Mouse (Mus musculus): ENCODE data around the gene Chsy1. TPM values are rescaled to one million over a fixed set of nuclear protein-coding genes. Genes with fewer than 3 reads are reported as not detected.

Gene Chsy1
- polyA plus RNA-seq, 1 experiment from 2014 or later, result 12.5 TPM

- peaks cover 4% of the 10 kb centered on the region for H3K36me3 ChIP-seq
- H3K4me3 ChIP-seq, result no peak overlapping the region
- 94% methylated on average over 3 of the region's 3 CpGs for WGBS
- H3K27me3 ChIP-seq, result no peaks in the 10 kb centered on the region
- no peak overlapping the region for H3K4me2 ChIP-seq
- H3K4me1 ChIP-seq (replicated peaks), result peaks cover 19% of the 10 kb centered on the region
- H3K27ac ChIP-seq, result no peak overlapping the region
- no peaks in the 10 kb centered on the region for H3K9me3 ChIP-seq
- ATAC-seq (ENCODE audit: low FRiP score), result no peak
- no peak overlapping the region for H3K9ac ChIP-seq
Observed at GRCm38 (mm10) chr7:66147816-66148215, 38.5 kb downstream of the Chsy1 start.

- H3K36me3 ChIP-seq, result peaks cover 8% of the 10 kb centered on the region
- H3K27ac ChIP-seq, result no peak overlapping the region
- H3K4me2 ChIP-seq, result no peak overlapping the region
- WGBS, result 74% methylated on average over 8 of the region's 8 CpGs
- H3K4me3 ChIP-seq, result no peak overlapping the region
- no peak for ATAC-seq (ENCODE audit: low FRiP score)
- H3K9me3 ChIP-seq, result no peaks in the 10 kb centered on the region
- no peak overlapping the region for H3K9ac ChIP-seq
- H3K4me1 ChIP-seq (replicated peaks), result peaks cover 17% of the 10 kb centered on the region; the same call in 1 of the 2 replicates
- no peaks in the 10 kb centered on the region for H3K27me3 ChIP-seq
Observed at GRCm38 (mm10) chr7:66149506-66149905, 40.2 kb downstream of the Chsy1 start.

- Histone ChIP-seq H3K4me3 (no peak overlapping the region), H3K27ac (no peak overlapping the region), H3K4me2 (no peak overlapping the region), H3K36me3 (peaks cover 8% of the 10 kb centered on the region), H3K4me1 (replicated peaks) (peaks cover 17% of the 10 kb centered on the region; the same call in 1 of the 2 replicates), H3K9ac (no peak overlapping the region), H3K9me3 (no peaks in the 10 kb centered on the region), H3K27me3 (no peaks in the 10 kb centered on the region)
- no peak for ATAC-seq (ENCODE audit: low FRiP score)
- WGBS, result 86% methylated on average over 3 of the region's 3 CpGs
Observed at GRCm38 (mm10) chr7:66150411-66150810, 41.1 kb downstream of the Chsy1 start.

GRCm38 (mm10) chr7:66157413-66157812 lies 48.1 kb downstream of the Chsy1 start:
- no peaks in the 10 kb centered on the region for H3K9me3 ChIP-seq
- H3K9ac ChIP-seq, result no peak overlapping the region
- no peak overlapping the region for H3K27ac ChIP-seq
- WGBS, result 70% methylated on average over 9 of the region's 9 CpGs
- H3K27me3 ChIP-seq, result no peaks in the 10 kb centered on the region
- H3K36me3 ChIP-seq, result peaks cover 7% of the 10 kb centered on the region
- peaks cover 27% of the 10 kb centered on the region for H3K4me1 ChIP-seq (replicated peaks)
- H3K4me2 ChIP-seq, result no peak overlapping the region
- no peak overlapping the region for H3K4me3 ChIP-seq
- no peak for ATAC-seq (ENCODE audit: low FRiP score)

- 0 out of 2 replicates have a peak, but pooled peaks have one; percentile 39 for ATAC-seq (ENCODE audit: low FRiP score)
- no peak overlapping the region for H3K4me2 ChIP-seq
- 77% methylated on average over 4 of the region's 4 CpGs for WGBS
- no peaks in the 10 kb centered on the region for H3K9me3 ChIP-seq
- H3K4me1 ChIP-seq (replicated peaks), result peaks cover 29% of the 10 kb centered on the region
- no peak overlapping the region for H3K27ac ChIP-seq
- H3K9ac ChIP-seq, result no peak overlapping the region
- no peak overlapping the region for H3K4me3 ChIP-seq
- H3K36me3 ChIP-seq, result peaks cover 2% of the 10 kb centered on the region
- H3K27me3 ChIP-seq, result no peaks in the 10 kb centered on the region
Observed at GRCm38 (mm10) chr7:66157861-66158415, 48.6 kb downstream of the Chsy1 start.

GRCm38 (mm10) chr7:66158616-66159129 lies 49.4 kb downstream of the Chsy1 start:
- ATAC-seq (ENCODE audit: low FRiP score), result no peak
- H3K9ac ChIP-seq, result no peak overlapping the region
- peaks cover 28% of the 10 kb centered on the region for H3K4me1 ChIP-seq (replicated peaks)
- H3K27me3 ChIP-seq, result no peaks in the 10 kb centered on the region
- H3K4me3 ChIP-seq, result no peak overlapping the region
- no peak overlapping the region for H3K4me2 ChIP-seq
- no peaks in the 10 kb centered on the region for H3K9me3 ChIP-seq
- 74% methylated on average over 9 of the region's 9 CpGs for WGBS
- H3K27ac ChIP-seq, result no peak overlapping the region
- H3K36me3 ChIP-seq, result no peaks in the 10 kb centered on the region

- Histone ChIP-seq H3K4me1 (replicated peaks) (peaks cover 36% of the 10 kb centered on the region), H3K27me3 (no peaks in the 10 kb centered on the region), H3K9me3 (no peaks in the 10 kb centered on the region), H3K36me3 (no peaks in the 10 kb centered on the region), H3K9ac (no peak overlapping the region), H3K27ac (no peak overlapping the region; the same call in 1 of the 2 replicates), H3K4me2 (no peak overlapping the region), H3K4me3 (no peak overlapping the region)
- WGBS, result 47% methylated on average over 5 of the region's 5 CpGs
- no peak for ATAC-seq (ENCODE audit: low FRiP score)
Observed at GRCm38 (mm10) chr7:66159961-66160360, 50.6 kb downstream of the Chsy1 start.

GRCm38 (mm10) chr7:66161836-66162235 lies 52.5 kb downstream of the Chsy1 start:
- Histone ChIP-seq H3K27ac (no peak overlapping the region), H3K36me3 (no peaks in the 10 kb centered on the region), H3K4me2 (no peak overlapping the region), H3K9ac (no peak overlapping the region), H3K4me1 (replicated peaks) (peaks cover 40% of the 10 kb centered on the region), H3K4me3 (no peak overlapping the region), H3K9me3 (no peaks in the 10 kb centered on the region), H3K27me3 (no peaks in the 10 kb centered on the region)
- ATAC-seq (ENCODE audit: low FRiP score), result no peak
- WGBS, result 88% methylated on average over 6 of the region's 6 CpGs

- Histone ChIP-seq H3K9ac (no peak overlapping the region), H3K27ac (no peak overlapping the region), H3K4me1 (replicated peaks) (peaks cover 33% of the 10 kb centered on the region), H3K36me3 (no peaks in the 10 kb centered on the region), H3K4me3 (no peak overlapping the region), H3K4me2 (no peak overlapping the region), H3K9me3 (no peaks in the 10 kb centered on the region), H3K27me3 (no peaks in the 10 kb centered on the region)
- 81% methylated on average over 7 of the region's 7 CpGs for WGBS
- no peak for ATAC-seq (ENCODE audit: low FRiP score)
Observed at GRCm38 (mm10) chr7:66162489-66162888, 53.2 kb downstream of the Chsy1 start.

GRCm38 (mm10) chr7:66162981-66163380 lies 53.7 kb downstream of the Chsy1 start:
- no peak overlapping the region for H3K27ac ChIP-seq
- H3K4me3 ChIP-seq, result no peak overlapping the region
- no peaks in the 10 kb centered on the region for H3K9me3 ChIP-seq
- 95% methylated on average over 1 of the region's 1 CpGs for WGBS
- ATAC-seq (ENCODE audit: low FRiP score), result no peak
- no peaks in the 10 kb centered on the region for H3K27me3 ChIP-seq
- no peak overlapping the region for H3K9ac ChIP-seq
- H3K36me3 ChIP-seq, result no peaks in the 10 kb centered on the region
- H3K4me2 ChIP-seq, result no peak overlapping the region
- peaks cover 29% of the 10 kb centered on the region for H3K4me1 ChIP-seq (replicated peaks)

GRCm38 (mm10) chr7:66164427-66165031 lies 55.2 kb downstream of the Chsy1 start:
- Histone ChIP-seq H3K27me3 (no peaks in the 10 kb centered on the region), H3K4me2 (no peak overlapping the region), H3K27ac (peak overlapping the region; percentile 25; the same call in 1 of the 2 replicates), H3K9me3 (no peaks in the 10 kb centered on the region), H3K36me3 (no peaks in the 10 kb centered on the region), H3K4me3 (no peak overlapping the region), H3K9ac (no peak overlapping the region), H3K4me1 (replicated peaks) (peaks cover 24% of the 10 kb centered on the region)
- WGBS, result 65% methylated on average over 9 of the region's 9 CpGs
- 0 out of 2 replicates have a peak, but pooled peaks have one; percentile 49 for ATAC-seq (ENCODE audit: low FRiP score)

GRCm38 (mm10) chr7:66165036-66165798 lies 55.9 kb downstream of the Chsy1 start:
- H3K27ac ChIP-seq, result peak overlapping the region; percentile 25; the same call in 1 of the 2 replicates

More at GRCm38 (mm10) chr7:66165036-66165798, 55.9 kb downstream of the Chsy1 start:
- peaks cover 19% of the 10 kb centered on the region for H3K4me1 ChIP-seq (replicated peaks)
- no peaks in the 10 kb centered on the region for H3K27me3 ChIP-seq
- no peak overlapping the region for H3K4me2 ChIP-seq
- no peak overlapping the region for H3K9ac ChIP-seq
- 49% methylated on average over 5 of the region's 5 CpGs for WGBS
- no peaks in the 10 kb centered on the region for H3K9me3 ChIP-seq
- H3K36me3 ChIP-seq, result no peaks in the 10 kb centered on the region
- ATAC-seq (ENCODE audit: low FRiP score), result peak; percentile 68; the same call in 1 of the 2 replicates
- no peak overlapping the region for H3K4me3 ChIP-seq
